Mouse (Mus musculus): Measurements from ENCODE around the gene Ifna7. TPM values are rescaled to one million over a fixed set of nuclear protein-coding genes. Genes with fewer than 3 reads are reported as not detected.
A peak's percentile ranks its signal among the peaks of the same experiment; 100 is the strongest.
"Not testable (repeated sequence)": the region's sequence is repeated elsewhere in the genome, so short reads cannot be mapped to it uniquely, and the experiment has no call there.

The Ifna7 gene
- polyA plus RNA-seq, 1 experiment from 2014 or later, result not detected

GRCm38 (mm10) chr4:88799365-88799764 is 16.7 kb upstream of the Ifna7 start, which contains the start of gene Gm13285:
Gm13285 (plus strand) TSS chr4:88799665.
- not testable (repeated sequence) for H3K9me3 ChIP-seq (replicated peaks); H3K4me3 ChIP-seq; H3K4me2 ChIP-seq; H3K9ac ChIP-seq; ATAC-seq; H3K27me3 ChIP-seq (replicated peaks); H3K27ac ChIP-seq; H3K36me3 ChIP-seq; H3K4me1 ChIP-seq
- 8% methylated on average over 5 of the region's 7 CpGs for WGBS (ENCODE audit: insufficient replicate concordance)

- H3K27me3 ChIP-seq (replicated peaks); H3K27ac ChIP-seq; H3K9ac ChIP-seq; H3K4me1 ChIP-seq; H3K9me3 ChIP-seq (replicated peaks); H3K4me3 ChIP-seq; ATAC-seq; H3K36me3 ChIP-seq: not testable (repeated sequence)
- no CpG with 5 or more reads among the region's 29 CpGs for WGBS (ENCODE audit: insufficient replicate concordance)
- H3K4me2 ChIP-seq, result peak within 1 kb of the TSS; percentile 47
Observed at GRCm38 (mm10) chr4:88802954-88803353, 13.1 kb upstream of the Ifna7 start, which contains the start of gene Gm13287. Gm13287 (plus strand) TSS chr4:88803254.

- H3K27ac ChIP-seq; ATAC-seq; H3K9ac ChIP-seq; H3K4me3 ChIP-seq; H3K9me3 ChIP-seq (replicated peaks); H3K36me3 ChIP-seq; H3K4me1 ChIP-seq: not testable (repeated sequence)
- WGBS (ENCODE audit: insufficient replicate concordance), result no CpG with 5 or more reads among the region's 8 CpGs
- Histone ChIP-seq H3K27me3 (replicated peaks) (peaks cover 12% of the 10 kb centered on the region), H3K4me2 (peak within 1 kb of the TSS; percentile 50)
Observed at GRCm38 (mm10) chr4:88805231-88805630, 10.8 kb upstream of the Ifna7 start, which contains the start of gene Gm13288. Gm13288 (plus strand) TSS chr4:88805531.

- H3K4me2 ChIP-seq, result peak overlapping the region; percentile 50
- not testable (repeated sequence) for H3K4me3 ChIP-seq, ATAC-seq
Observed at GRCm38 (mm10) chr4:88805761-88806160, 10.3 kb upstream of the Ifna7 start.

GRCm38 (mm10) chr4:88819659-88820058 is 3.6 kb downstream of the Ifna7 start, which contains the start of gene Ifna11:
Ifna11 (plus strand) TSS chr4:88819959.
- WGBS (ENCODE audit: insufficient replicate concordance), result 45% methylated on average over 1 of the region's 1 CpGs
- no peak within 1 kb of the TSS for H3K9ac ChIP-seq
- H3K27ac ChIP-seq, result no peak within 1 kb of the TSS
- H3K4me3 ChIP-seq, result no peak within 1 kb of the TSS
- no peaks in the 10 kb centered on the region for H3K9me3 ChIP-seq (replicated peaks)
- no peaks in the 10 kb centered on the region for H3K36me3 ChIP-seq
- ATAC-seq, result no peak
- no peak within 1 kb of the TSS for H3K4me2 ChIP-seq
- H3K27me3 ChIP-seq (replicated peaks), result peaks cover 4% of the 10 kb centered on the region; the same call in 1 of the 2 replicates
- no peaks in the 10 kb centered on the region for H3K4me1 ChIP-seq

More at GRCm38 (mm10) chr4:88805761-88806160, 10.3 kb upstream of the Ifna7 start:
- H3K27me3 ChIP-seq (replicated peaks), result peaks cover 12% of the 10 kb centered on the region
- not testable (repeated sequence) for H3K9ac ChIP-seq; H3K36me3 ChIP-seq; H3K4me1 ChIP-seq; H3K27ac ChIP-seq; H3K9me3 ChIP-seq (replicated peaks)
- 4% methylated on average over 5 of the region's 34 CpGs for WGBS (ENCODE audit: insufficient replicate concordance)

GRCm38 (mm10) chr4:88822995-88823394 is 7.0 kb downstream of the Ifna7 start:
- Histone ChIP-seq H3K4me2 (no peak overlapping the region), H3K36me3 (no peaks in the 10 kb centered on the region), H3K4me3 (no peak overlapping the region), H3K9me3 (replicated peaks) (no peaks in the 10 kb centered on the region), H3K27ac (no peak overlapping the region), H3K9ac (no peak overlapping the region), H3K4me1 (no peaks in the 10 kb centered on the region), H3K27me3 (replicated peaks) (0 out of 2 replicates have a peak, but pooled peaks cover 4% of the 10 kb centered on the region)
- 20% methylated on average over 4 of the region's 4 CpGs for WGBS (ENCODE audit: insufficient replicate concordance)
- no peak for ATAC-seq

- not testable (repeated sequence) for H3K4me1 ChIP-seq; ATAC-seq; H3K9me3 ChIP-seq (replicated peaks); H3K36me3 ChIP-seq; H3K27me3 ChIP-seq (replicated peaks); H3K27ac ChIP-seq; H3K4me2 ChIP-seq; H3K9ac ChIP-seq; H3K4me3 ChIP-seq
Observed at GRCm38 (mm10) chr4:88827116-88827515, 11.1 kb downstream of the Ifna7 start, which contains the start of gene Ifna6. Ifna6 (plus strand) TSS chr4:88827416.

GRCm38 (mm10) chr4:88830523-88830922 is 14.5 kb downstream of the Ifna7 start:
- no peak for ATAC-seq
- no peak overlapping the region for H3K27ac ChIP-seq
- no peaks in the 10 kb centered on the region for H3K36me3 ChIP-seq
- no peak overlapping the region for H3K4me2 ChIP-seq
- no peaks in the 10 kb centered on the region for H3K9me3 ChIP-seq (replicated peaks)
- WGBS (ENCODE audit: insufficient replicate concordance), result 18% methylated on average over 4 of the region's 4 CpGs
- H3K27me3 ChIP-seq (replicated peaks), result no peaks in the 10 kb centered on the region
- H3K4me1 ChIP-seq, result no peaks in the 10 kb centered on the region
- no peak overlapping the region for H3K9ac ChIP-seq
- no peak overlapping the region for H3K4me3 ChIP-seq

- not testable (repeated sequence) for H3K9ac ChIP-seq; H3K9me3 ChIP-seq (replicated peaks); H3K27me3 ChIP-seq (replicated peaks); H3K4me1 ChIP-seq; H3K36me3 ChIP-seq; H3K4me3 ChIP-seq; ATAC-seq; H3K27ac ChIP-seq; H3K4me2 ChIP-seq
- WGBS (ENCODE audit: insufficient replicate concordance), result 53% methylated on average over 1 of the region's 1 CpGs
Observed at GRCm38 (mm10) chr4:88835225-88835624, 19.2 kb downstream of the Ifna7 start, which contains the start of gene Ifna5. Ifna5 (plus strand) TSS chr4:88835525.

GRCm38 (mm10) chr4:88838828-88839227 is 22.8 kb downstream of the Ifna7 start:
- no peak for ATAC-seq
- Histone ChIP-seq H3K4me3 (no peak overlapping the region), H3K4me1 (no peaks in the 10 kb centered on the region), H3K27ac (no peak overlapping the region), H3K36me3 (no peaks in the 10 kb centered on the region), H3K9ac (no peak overlapping the region), H3K9me3 (replicated peaks) (no peaks in the 10 kb centered on the region), H3K27me3 (replicated peaks) (0 out of 2 replicates have a peak, but pooled peaks cover 8% of the 10 kb centered on the region), H3K4me2 (no peak overlapping the region)
- WGBS (ENCODE audit: insufficient replicate concordance), result 28% methylated on average over 3 of the region's 3 CpGs

GRCm38 (mm10) chr4:88840058-88840457 is 24.0 kb downstream of the Ifna7 start:
- no peaks in the 10 kb centered on the region for H3K4me1 ChIP-seq
- H3K9me3 ChIP-seq (replicated peaks), result no peaks in the 10 kb centered on the region
- no peak for ATAC-seq
- no peak overlapping the region for H3K9ac ChIP-seq
- no peak overlapping the region for H3K4me2 ChIP-seq
- 46% methylated on average over 3 of the region's 3 CpGs for WGBS (ENCODE audit: insufficient replicate concordance)
- H3K27me3 ChIP-seq (replicated peaks), result 0 out of 2 replicates have a peak, but pooled peaks cover 8% of the 10 kb centered on the region
- H3K27ac ChIP-seq, result no peak overlapping the region
- no peak overlapping the region for H3K4me3 ChIP-seq
- no peaks in the 10 kb centered on the region for H3K36me3 ChIP-seq

- H3K4me1 ChIP-seq, result no peaks in the 10 kb centered on the region
- no peaks in the 10 kb centered on the region for H3K9me3 ChIP-seq (replicated peaks)
- ATAC-seq, result no peak
- H3K27me3 ChIP-seq (replicated peaks), result 0 out of 2 replicates have a peak, but pooled peaks cover 8% of the 10 kb centered on the region
- WGBS (ENCODE audit: insufficient replicate concordance), result 35% methylated on average over 2 of the region's 2 CpGs
- no peak within 1 kb of the TSS for H3K9ac ChIP-seq
- no peak within 1 kb of the TSS for H3K27ac ChIP-seq
- no peaks in the 10 kb centered on the region for H3K36me3 ChIP-seq
- H3K4me2 ChIP-seq, result no peak within 1 kb of the TSS
- no peak within 1 kb of the TSS for H3K4me3 ChIP-seq
Observed at GRCm38 (mm10) chr4:88841438-88841911, 25.4 kb downstream of the Ifna7 start, which contains the start of gene Ifna4. Ifna4 (plus strand) TSS chr4:88841861.

GRCm38 (mm10) chr4:88845334-88845733 is 29.3 kb downstream of the Ifna7 start:
- Histone ChIP-seq H3K9me3 (replicated peaks) (no peaks in the 10 kb centered on the region), H3K4me3 (no peak overlapping the region), H3K36me3 (no peaks in the 10 kb centered on the region), H3K27ac (no peak overlapping the region), H3K4me1 (no peaks in the 10 kb centered on the region), H3K4me2 (no peak overlapping the region), H3K9ac (no peak overlapping the region), H3K27me3 (replicated peaks) (0 out of 2 replicates have a peak, but pooled peaks cover 8% of the 10 kb centered on the region)
- WGBS (ENCODE audit: insufficient replicate concordance), result 21% methylated on average over 2 of the region's 2 CpGs
- no peak for ATAC-seq
